Mouse (Mus musculus) bone marrow, adult 2 months (tissue): ENCODE data around the gene Axin1. TPM values are rescaled to one million over a fixed set of nuclear protein-coding genes. Genes with fewer than 3 reads are reported as not detected.

Experiments
- H3K27ac ChIP-seq: fragments of 200-500 bp; 2 replicates; pipeline ENCODE4 v1.5.1; 2012; ENCODE audit warnings: low read depth, mild to moderate bottlenecking, control low read depth, inconsistent platforms, low read length; ENCODE audit not compliant: control insufficient read depth, poor library complexity, insufficient read depth
- H3K4me1 ChIP-seq: fragments of 200-500 bp; 2 replicates; pipeline ENCODE4 v1.6.1; 2011; ENCODE audit warnings: low read length; ENCODE audit not compliant: control insufficient read depth, insufficient read depth
- H3K4me3 ChIP-seq: fragments of 200-500 bp; replicated peaks from 2 replicates; pipeline ENCODE3; 2011; ENCODE audit warnings: mild to moderate bottlenecking, low read depth, low read length, control low read depth; ENCODE audit not compliant: control insufficient read depth
- CTCF ChIP-seq: fragments of 200-500 bp; IDR thresholded peaks from 2 replicates; pipeline ENCODE4 v1.5.1; 2011; ENCODE audit warnings: low read length, control low read depth; ENCODE audit not compliant: control insufficient read depth, insufficient read depth
- POLR2A ChIP-seq: fragments of 200-500 bp; IDR thresholded peaks from 2 replicates; pipeline ENCODE4 v1.6.1; 2011; ENCODE audit warnings: low read depth, mild to moderate bottlenecking, control low read depth, low read length, borderline replicate concordance; ENCODE audit not compliant: control insufficient read depth
- WGBS: fragments of 180-500 bp; shearing (Covaris S2); methylation state at CpG from one replicate; pipeline ENCODE4 v1.1.7; 2018; 5-methylcytosine and 5-hydroxymethylcytosine counted together
- polyA plus RNA-seq: library from polyadenylated mRNA; stranded (reverse); fragments of >200 nt; gene quantifications from 2 replicates; pipeline ENCODE4 v1.2.4, GENCODE M21; 2011; ENCODE audit warnings: low replicate concordance; ENCODE audit not compliant: missing spikeins, insufficient read depth, insufficient read length

Gene Axin1
- polyA plus RNA-seq, 1 experiment, result 23.1 TPM

DNA sequence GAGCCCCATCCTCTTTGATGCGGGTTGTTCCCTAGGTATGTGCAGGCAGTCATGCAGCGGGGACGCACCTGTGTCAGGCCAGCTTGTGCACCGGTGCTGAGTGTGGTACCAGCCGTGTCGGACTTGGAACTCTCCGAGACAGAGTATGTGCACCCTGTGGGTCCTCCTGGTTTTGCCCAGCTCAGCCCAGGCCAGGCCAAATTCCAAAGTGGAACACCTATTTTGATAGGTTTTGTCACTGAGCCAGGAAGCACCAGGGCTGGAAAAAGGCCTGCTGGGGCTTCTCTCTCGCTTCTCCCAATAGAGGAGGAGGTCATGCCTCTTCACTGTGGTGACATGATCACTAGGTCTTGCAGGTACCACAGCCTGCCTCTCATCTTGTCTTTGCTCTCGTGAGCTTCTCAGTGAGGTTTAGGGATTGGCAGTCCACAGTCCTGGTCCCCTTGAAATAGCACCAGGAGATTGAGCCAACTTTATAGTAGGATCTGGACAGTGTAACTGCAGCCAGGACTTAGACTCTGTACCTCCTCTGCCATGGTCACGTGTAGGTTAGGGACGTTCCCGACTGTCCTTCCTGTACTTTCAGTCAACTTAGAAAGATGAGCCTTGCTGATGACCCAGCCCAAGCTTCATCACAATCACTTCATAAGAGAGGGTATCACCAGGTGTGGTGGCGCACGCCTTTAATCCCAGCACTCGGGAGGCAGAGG is 54.1 kb downstream of the Axin1 start:
- H3K4me1 ChIP-seq, result no peaks in the 10 kb centered on the region; the same call in 1 of the 2 replicates
- 91% methylated on average over 15 of the region's 15 CpGs for WGBS
- no peak overlapping the region for H3K4me3 ChIP-seq
- TF ChIP-seq POLR2A (no peak), CTCF (no peak)
- no peak overlapping the region for H3K27ac ChIP-seq

DNA sequence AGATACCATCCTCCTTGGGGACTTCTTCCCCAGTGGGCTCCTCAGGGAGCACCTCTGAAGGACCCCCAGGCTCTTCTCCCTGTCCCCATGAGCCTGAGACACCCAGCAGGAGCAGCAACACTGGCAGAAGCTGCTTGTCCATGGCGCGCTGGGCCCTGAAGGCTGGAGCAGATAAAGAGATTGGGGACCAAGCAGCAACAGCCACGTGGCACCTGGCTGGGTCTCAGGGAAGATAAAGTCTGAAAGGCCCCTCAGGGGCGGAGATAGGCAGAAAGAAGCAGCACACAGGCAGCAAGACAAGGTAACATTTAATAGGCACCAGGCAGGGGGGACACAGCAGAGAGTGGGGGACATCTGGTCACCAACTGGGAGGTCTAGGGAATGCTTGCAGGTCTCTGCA is 60.4 kb downstream of the Axin1 start, which contains the start of gene Pdia2:
Pdia2 (minus strand) TSS at position 196 of the 400 bp plus-strand sequence.
- WGBS, result 44% methylated on average over 4 of the region's 4 CpGs
- no peaks in the 10 kb centered on the region; the same call in 1 of the 2 replicates for H3K4me1 ChIP-seq

DNA sequence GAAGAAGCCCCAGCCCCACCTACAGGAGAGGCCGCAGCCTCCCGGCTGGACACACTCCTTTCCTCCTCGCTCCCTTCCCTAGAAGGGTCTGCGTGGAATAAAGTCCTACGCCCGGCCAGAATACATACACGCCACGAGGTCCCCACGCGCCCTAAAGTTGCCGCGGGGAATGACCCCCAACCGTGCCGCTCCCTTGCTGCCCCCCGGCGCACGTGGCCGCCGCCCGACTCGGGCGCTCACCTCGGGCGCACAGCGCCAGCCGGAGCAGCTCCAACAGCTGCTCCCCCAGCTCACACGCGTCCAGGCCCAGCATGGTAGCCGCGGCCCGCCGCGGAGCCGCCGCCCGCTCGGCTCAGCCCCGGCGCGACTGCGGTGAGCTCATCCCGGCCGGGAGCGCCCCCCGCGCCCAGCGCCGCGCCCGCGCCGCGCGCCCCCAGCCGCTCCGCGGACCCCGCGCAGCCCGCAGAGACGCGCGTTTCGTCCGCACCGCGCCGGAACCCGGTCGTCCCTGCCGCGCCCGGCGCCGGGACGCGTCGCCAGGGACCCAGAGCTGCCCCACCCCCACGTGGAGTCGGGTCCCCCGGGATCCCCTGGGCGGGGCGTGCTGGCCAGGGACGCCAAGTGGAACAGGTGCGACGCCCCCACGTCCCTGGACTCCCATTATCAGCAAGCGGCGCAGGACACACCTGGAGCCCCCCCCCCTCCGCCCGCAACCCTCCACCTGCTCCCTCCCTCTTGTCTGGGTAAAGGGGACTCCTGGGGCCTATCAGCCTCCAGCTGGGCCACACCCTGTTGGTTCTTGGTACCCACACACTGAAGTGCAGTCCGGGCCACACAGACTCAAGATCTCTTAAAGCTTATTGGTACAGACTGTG is 62.6 kb downstream of the Axin1 start:
- Histone ChIP-seq H3K4me3 (no peak overlapping the region), H3K27ac (no peak overlapping the region), H3K4me1 (no peaks in the 10 kb centered on the region; the same call in 1 of the 2 replicates)
- no peak for TF ChIP-seq POLR2A
- WGBS, result 2% methylated on average over 92 of the region's 92 CpGs

More for the DNA sequence above, 60.4 kb downstream of the Axin1 start, which contains the start of gene Pdia2:
- no peak for TF ChIP-seq POLR2A
- Histone ChIP-seq H3K4me3 (no peak within 1 kb of the TSS), H3K27ac (no peak within 1 kb of the TSS)

DNA sequence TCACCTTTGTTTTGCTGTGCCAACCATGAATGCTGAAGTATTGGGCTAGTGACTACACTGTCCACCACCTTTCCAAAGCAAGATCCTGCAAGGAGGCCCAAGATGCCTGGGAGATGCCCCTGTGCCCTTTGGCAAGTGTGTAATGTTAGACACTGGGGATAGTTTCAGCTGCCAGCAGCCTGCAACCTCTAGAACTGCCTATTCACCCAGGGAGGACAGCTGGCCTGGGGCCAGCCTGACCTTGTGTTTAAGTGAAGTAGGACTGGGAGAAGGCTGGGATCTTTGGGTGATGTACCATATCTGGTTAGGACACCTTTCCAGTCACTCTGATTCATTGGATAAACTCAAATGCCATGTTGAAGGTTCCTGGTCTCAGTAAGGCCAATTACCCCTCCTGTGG is 63.5 kb downstream of the Axin1 start:
- TF ChIP-seq POLR2A, result no peak
- TF ChIP-seq CTCF, result no peak
- Histone ChIP-seq H3K4me1 (no peaks in the 10 kb centered on the region; the same call in 1 of the 2 replicates), H3K4me3 (no peak overlapping the region), H3K27ac (no peak overlapping the region)

DNA sequence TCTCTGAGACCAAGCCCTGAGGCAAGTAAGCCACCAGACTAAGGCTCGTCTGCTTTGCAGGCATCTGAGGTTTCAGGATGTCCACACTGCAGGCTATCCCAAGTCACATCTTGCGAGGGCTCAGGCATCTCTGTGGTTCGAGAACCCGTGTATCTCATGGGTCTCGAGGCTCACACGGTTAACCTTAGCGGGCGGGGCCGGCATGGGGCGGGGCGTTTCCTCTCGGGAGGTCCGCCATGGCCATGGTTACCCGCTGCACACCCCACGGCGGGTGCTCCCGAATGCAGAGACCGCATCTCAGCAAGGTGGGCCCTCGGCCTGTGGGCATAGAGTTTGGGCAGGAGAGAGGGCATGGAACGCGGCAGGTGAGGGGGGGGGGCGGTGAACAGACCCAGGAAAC is 64.2 kb downstream of the Axin1 start, which contains the start of gene Rgs11:
Rgs11 (plus strand) TSS at position 215 of the 400 bp plus-strand sequence.
- H3K4me3 ChIP-seq, result peak within 1 kb of the TSS; percentile 29
- H3K4me1 ChIP-seq, result no peaks in the 10 kb centered on the region; the same call in 1 of the 2 replicates
- 2% methylated on average over 22 of the region's 22 CpGs for WGBS
- TF ChIP-seq CTCF, result no peak
- no peak within 1 kb of the TSS for H3K27ac ChIP-seq

DNA sequence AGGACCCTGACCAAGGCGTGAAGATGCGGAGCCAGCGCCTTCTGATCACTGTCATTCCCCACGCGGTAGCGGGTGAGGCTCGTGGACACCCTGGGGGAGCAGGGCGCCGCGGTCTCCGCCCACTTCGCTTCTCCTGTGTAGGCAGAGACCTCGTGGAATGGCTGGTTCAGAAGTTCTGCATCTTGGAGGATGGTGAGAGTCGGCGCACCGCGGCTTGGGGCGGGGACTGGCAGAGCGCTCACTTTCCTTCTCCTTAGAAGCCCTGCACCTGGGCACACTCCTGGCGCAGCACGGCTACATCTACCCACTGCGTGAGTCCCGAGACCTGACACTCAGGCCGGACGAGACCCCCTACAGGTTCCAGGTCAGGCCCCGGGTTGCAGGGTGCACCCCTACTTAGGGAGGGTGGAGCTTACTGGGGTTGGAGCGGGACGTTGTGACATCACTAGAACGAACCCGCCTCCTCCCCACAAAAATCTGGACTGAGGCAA is 64.9 kb downstream of the Axin1 start:
- no peak for TF ChIP-seq POLR2A
- no peak for TF ChIP-seq CTCF
- 1% methylated on average over 30 of the region's 30 CpGs for WGBS

DNA sequence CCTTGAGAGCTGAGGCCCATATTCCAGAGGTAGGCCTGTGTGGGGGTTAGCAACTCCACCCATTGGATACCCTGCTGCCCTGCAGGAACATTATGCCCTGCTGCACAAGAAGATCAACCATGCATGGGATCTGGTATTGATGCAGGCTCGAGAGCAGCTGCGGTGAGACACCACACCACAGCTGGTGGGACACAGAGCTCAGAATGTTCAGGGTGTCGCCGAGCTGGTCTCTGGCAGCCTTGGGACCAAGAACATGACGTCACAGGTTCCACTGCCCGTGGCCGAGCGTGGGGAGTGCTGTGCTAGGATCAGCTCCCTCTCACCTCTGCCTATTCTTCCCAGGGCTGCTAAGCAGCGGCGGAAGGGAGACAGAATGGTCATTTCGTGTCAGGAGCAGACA is 66.3 kb downstream of the Axin1 start:
- WGBS, result 70% methylated on average over 11 of the region's 11 CpGs
- no peak overlapping the region for H3K4me3 ChIP-seq
- H3K27ac ChIP-seq, result no peak overlapping the region
- TF ChIP-seq POLR2A, result no peak
- no peak for TF ChIP-seq CTCF
- no peaks in the 10 kb centered on the region; the same call in 1 of the 2 replicates for H3K4me1 ChIP-seq

More for the DNA sequence above, 64.9 kb downstream of the Axin1 start:
- H3K4me1 ChIP-seq, result no peaks in the 10 kb centered on the region; the same call in 1 of the 2 replicates
- peak overlapping the region; percentile 14 for H3K4me3 ChIP-seq
- no peak overlapping the region for H3K27ac ChIP-seq

DNA sequence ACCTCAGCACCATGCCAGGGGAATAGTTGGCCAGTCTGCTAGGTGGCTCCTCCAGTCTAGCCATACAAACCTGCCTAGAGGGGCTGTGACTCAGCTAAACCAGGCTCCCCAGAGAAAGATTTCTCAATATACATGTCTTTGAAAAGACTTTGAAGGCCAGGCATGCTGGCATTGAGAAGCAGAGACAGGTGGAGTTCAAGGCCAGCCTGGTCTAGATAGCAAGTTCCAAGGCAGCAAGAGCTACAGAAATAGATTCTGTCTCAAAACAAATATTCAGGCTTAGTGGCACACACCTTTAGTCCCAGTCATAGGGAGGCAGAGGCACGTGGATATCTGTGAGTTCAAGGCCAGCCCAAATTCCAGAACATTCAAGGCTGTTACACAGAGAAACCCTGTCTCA is 67.9 kb downstream of the Axin1 start:
- TF ChIP-seq POLR2A (no peak), CTCF (no peak)
- 69% methylated on average over 1 of the region's 1 CpGs for WGBS
- Histone ChIP-seq H3K4me3 (no peak overlapping the region), H3K4me1 (no peaks in the 10 kb centered on the region; the same call in 1 of the 2 replicates), H3K27ac (no peak overlapping the region)
